9 mouse cellular contexts compared by ENCODE assay signal in the genomic region with DNA sequence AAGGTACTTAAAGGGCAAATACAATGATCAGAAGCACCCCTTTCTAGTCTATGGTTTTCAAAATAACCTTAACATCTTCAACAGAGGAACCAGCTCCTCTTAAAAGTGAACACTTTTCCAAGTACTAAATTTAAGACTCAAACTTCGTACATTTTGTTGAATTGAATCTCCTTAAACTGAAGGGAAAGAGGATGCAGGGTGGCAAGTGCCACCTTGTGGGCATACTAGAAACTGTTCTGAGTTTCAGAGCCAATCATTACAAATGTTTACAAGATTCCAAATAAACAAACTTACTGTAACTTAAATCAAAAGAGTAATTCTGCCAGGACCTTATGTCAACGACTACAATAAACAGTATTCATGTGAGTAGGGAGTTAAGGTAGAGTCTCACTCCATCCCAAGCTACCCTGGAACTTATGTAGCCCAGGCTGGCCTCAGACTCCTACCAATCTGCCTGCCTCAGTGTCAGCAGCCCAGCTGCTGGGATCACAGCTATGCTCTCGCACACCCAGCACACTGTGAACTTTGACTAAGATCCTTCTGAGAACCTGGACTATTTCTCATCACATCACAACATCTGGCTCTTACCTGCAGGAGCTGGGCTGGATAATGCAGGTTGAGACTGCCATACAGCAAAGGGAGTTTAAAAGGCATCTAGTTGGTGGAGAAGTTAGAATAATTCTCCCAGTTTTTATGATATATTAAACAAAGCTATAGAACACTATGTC. TPM values are rescaled to one million over a fixed set of nuclear protein-coding genes. Genes with fewer than 3 reads are reported as not detected.
DNase-seq lines count a peak whose midpoint lies in the region; ATAC-seq lines count a peak whose summit lies in the region.
"Had no signal": no experiment of that assay in that cellular context is flagged by ENCODE, and none has a peak within 500 bp of the region (broad histone marks: within the 10 kb centered on the region; RNA-seq: fewer than 3 reads in every experiment).

No protein-coding gene starts in this region.

- peak; percentile 39 to 44 for DNase-seq in cerebellum, postnatal 14 days
- no peak for DNase-seq in cerebellum, adult 11 months
- DNase-seq in left cerebral cortex, adult 11 months (ENCODE audit: low spot score), result peak; percentile 30
- no peak for DNase-seq in left cerebral cortex, postnatal 36 days (ENCODE audit: low spot score in 2 of 2)
- DNase-seq in lung, postnatal 10 days, result peak; percentile 70
- DNase-seq in ovary, adult 18-20 months (ENCODE audit: low spot score), result no peak

- ATAC-seq in common myeloid progenitor, adult 5-6 weeks (replicated peaks; ENCODE audit: low read depth, poor library complexity, severe bottlenecking), result peak; percentile 62; the same call in 1 of the 2 replicates
- no peak for ATAC-seq in erythroid progenitor cell, adult 5-6 weeks (replicated peaks; ENCODE audit: low FRiP score, poor library complexity, severe bottlenecking)

- intact Hi-C loops in left cerebral cortex, postnatal 36 days (cut with DNase I), result loop anchor here (5.0 kb wide), 1 partner anchor 164 kb away; the partner anchor contains the start of gene Chrna1

RNA-seq across cellular contexts. Expression of gene Chn1, which starts 29.3 kb away (rescaled TPM):
- 1,000 to 10,000 TPM; 1,550 to 1,610 TPM for total RNA-seq in left cerebral cortex, postnatal 36 days (2021)
- total RNA-seq in common myeloid progenitor, adult 5-6 weeks (2017), result 0.46 TPM in 1 of 2 replicates, not detected in the other
- total RNA-seq in erythroid progenitor cell, adult 5-6 weeks (2015; ENCODE audit: low replicate concordance), result not detected in 2 replicates
- total RNA-seq in erythroid progenitor cell, adult 5-6 weeks (2017; ENCODE audit: low replicate concordance), result not detected in 2 replicates
- total RNA-seq: hematopoietic stem cell, adult 5-6 weeks had no signal

Comparison
In these comparisons a context has a peak if more than half of its experiments do, and no peak if none do; other contexts are left out.
1. DNase-seq: peak in cerebellum, postnatal 14 days (2 of 2), left cerebral cortex, adult 11 months (single experiment) and lung, postnatal 10 days (single experiment); none in cerebellum, adult 11 months (single experiment), left cerebral cortex, postnatal 36 days (0 of 2) and ovary, adult 18-20 months (single experiment).
2. RNA of gene Chn1, which starts 29.3 kb away (total RNA-seq): 1,550 to 1,610 TPM in left cerebral cortex, postnatal 36 days; 0.46 TPM in common myeloid progenitor, adult 5-6 weeks and not detected in erythroid progenitor cell, adult 5-6 weeks; every median in the first group is over 1,000 times any median in the second.